Mouse (Mus musculus) CH12.LX (cell line): ENCODE measurements at regions not wholly inside any gene's neighbourhood (a gene's known extent, or its start where the extent isn't known, plus 50 kb on each side); places are given as distances from the start of the nearest gene placed in this dataset.

Source experiments
- DNase-seq: peaks from one replicate; pipeline ENCODE4 v3.0.0-alpha.2; 2013; ENCODE audit errors: extremely low read depth
- H3K27ac ChIP-seq: 2 replicates; pipeline ENCODE4 v1.5.1; 2012; ENCODE audit warnings: low read depth, mild to moderate bottlenecking, control low read depth, moderate library complexity; ENCODE audit not compliant: insufficient read depth
- H3K27me3 ChIP-seq: replicated peaks from 2 replicates; pipeline ENCODE3; 2012; ENCODE audit warnings: inconsistent platforms
- H3K36me3 ChIP-seq, 2 experiments: replicated peaks in 1 of 2; 2 replicates each; pipeline versions ENCODE3 to v1.6.1; 2012; ENCODE audit warnings: inconsistent platforms in 1 of 2, low read length in 1 of 2, mild to moderate bottlenecking in 1 of 2, mixed read lengths in 1 of 2, moderate library complexity in 1 of 2; ENCODE audit not compliant: control insufficient read depth in 1 of 2, insufficient read depth in 1 of 2
- H3K4me1 ChIP-seq, 2 experiments: 2 replicates each; pipeline ENCODE4 v1.6.1; 2012; ENCODE audit warnings: inconsistent platforms in 1 of 2, moderate library complexity in 1 of 2; ENCODE audit not compliant: insufficient read depth in 2 of 2, control insufficient read depth in 1 of 2
- H3K4me2 ChIP-seq: 2 replicates; pipeline ENCODE4 v1.6.1; 2012; ENCODE audit warnings: low read depth, mild to moderate bottlenecking, control low read depth; ENCODE audit not compliant: poor library complexity, insufficient read depth, severe bottlenecking
- H3K4me3 ChIP-seq, 3 experiments: fragments of 150-350 bp in 1 of 3; sonication (generic) in 1 of 3; replicated peaks in 1 of 3; 2 replicates each; pipeline versions ENCODE3 to v1.5.1; 2011 to 2012; ENCODE audit warnings: low read depth in 2 of 3, low read length in 2 of 3, mild to moderate bottlenecking in 2 of 3, moderate library complexity in 2 of 3, control low read depth in 1 of 3, improper control_type of control experiment in 1 of 3, inconsistent platforms in 1 of 3, mixed read lengths in 1 of 3; ENCODE audit not compliant: poor library complexity in 1 of 3
- H3K79me2 ChIP-seq: replicated peaks from 2 replicates; pipeline ENCODE4 v1.6.1; 2012; ENCODE audit warnings: mild to moderate bottlenecking, moderate library complexity; ENCODE audit not compliant: control insufficient read depth, poor library complexity, insufficient read depth, severe bottlenecking; ENCODE audit errors: extremely low read depth
- H3K9ac ChIP-seq: 2 replicates; pipeline ENCODE4 v1.6.1; 2012; ENCODE audit warnings: low read depth, mild to moderate bottlenecking, control low read depth, moderate library complexity; ENCODE audit not compliant: insufficient read depth
- H3K9me3 ChIP-seq: replicated peaks from 2 replicates; pipeline ENCODE3; 2012; ENCODE audit warnings: low read length, inconsistent platforms, mixed read lengths
- CTCF ChIP-seq, 2 experiments: IDR thresholded peaks in 1 of 2; conservative IDR thresholded peaks in 1 of 2; 2 replicates each; pipeline ENCODE4 v1.5.1; 2011 to 2012; ENCODE audit warnings: low read depth in 2 of 2, low read length in 2 of 2, improper control_type of control experiment in 1 of 2, inconsistent platforms in 1 of 2, mild to moderate bottlenecking in 1 of 2, moderate library complexity in 1 of 2
- EP300 ChIP-seq: IDR thresholded peaks from 2 replicates; pipeline ENCODE4 v1.6.1; 2011; ENCODE audit warnings: low read length, improper control_type of control experiment
- GABPA ChIP-seq: IDR thresholded peaks from 2 replicates; pipeline ENCODE4 v1.6.1; 2012; ENCODE audit warnings: low read depth, low read length, improper control_type of control experiment, inconsistent platforms; ENCODE audit not compliant: insufficient replicate concordance
- HCFC1 ChIP-seq: IDR thresholded peaks from 2 replicates; pipeline ENCODE4 v1.6.1; 2012; ENCODE audit warnings: low read depth, mild to moderate bottlenecking, inconsistent platforms, low read length, improper control_type of control experiment
- JUND ChIP-seq: conservative IDR thresholded peaks from 2 replicates; pipeline ENCODE4 v1.6.1; 2011; ENCODE audit warnings: low read depth, low read length, improper control_type of control experiment
- NELFE ChIP-seq: IDR thresholded peaks from 2 replicates; pipeline ENCODE4 v1.6.1; 2011; ENCODE audit warnings: low read depth, low read length, improper control_type of control experiment
- NRF1 ChIP-seq: IDR thresholded peaks from 2 replicates; pipeline ENCODE4 v1.6.1; 2014; ENCODE audit warnings: low read depth, mild to moderate bottlenecking, inconsistent platforms, low read length, improper control_type of control experiment, moderate library complexity
- PAX5 ChIP-seq: IDR thresholded peaks from 2 replicates; pipeline ENCODE4 v1.6.1; 2012; ENCODE audit warnings: low read length, inconsistent platforms, mixed read lengths
- POLR2AphosphoS2 ChIP-seq: IDR thresholded peaks from 2 replicates; pipeline ENCODE4 v1.6.1; 2011; ENCODE audit warnings: low read depth, low read length, improper control_type of control experiment
- RAD21 ChIP-seq: IDR thresholded peaks from 2 replicates; pipeline ENCODE4 v1.6.1; 2011; ENCODE audit warnings: low read depth, mild to moderate bottlenecking, low read length, improper control_type of control experiment, moderate library complexity
- RCOR1 ChIP-seq: conservative IDR thresholded peaks from 2 replicates; pipeline ENCODE4 v1.6.1; 2012; ENCODE audit warnings: low read depth, mild to moderate bottlenecking, inconsistent platforms, low read length, improper control_type of control experiment
- TBP ChIP-seq: conservative IDR thresholded peaks from 2 replicates; pipeline ENCODE4 v1.6.1; 2011; ENCODE audit warnings: low read depth, low read length, improper control_type of control experiment
- USF2 ChIP-seq: conservative IDR thresholded peaks from 2 replicates; pipeline ENCODE4 v1.6.1; 2011; ENCODE audit warnings: low read depth, low read length, improper control_type of control experiment
- ZC3H11A ChIP-seq: IDR thresholded peaks from 2 replicates; pipeline ENCODE4 v1.6.1; 2012; ENCODE audit warnings: low read depth, mild to moderate bottlenecking, inconsistent platforms, low read length, improper control_type of control experiment
- dilution Hi-C: fragments of 300-500 bp; cut with MboI; formaldehyde crosslinking; loops from 2 replicates; pipeline ENCODE4 v1.14.3; 2020; ENCODE audit warnings: low sequenced_read_pairs; ENCODE audit not compliant: extremely low pct_unique_long_range_greater_than_20kb, extremely low pct_ligation_motif_present
- in situ Hi-C: fragments of 300-500 bp; cut with MboI; formaldehyde crosslinking; loops from 3 replicates; pipeline ENCODE4 v1.14.3; 2019; ENCODE audit warnings: low sequenced_read_pairs, low pct_ligation_motif_present, low pct_unique_long_range_greater_than_20kb, mixed read lengths

DNA sequence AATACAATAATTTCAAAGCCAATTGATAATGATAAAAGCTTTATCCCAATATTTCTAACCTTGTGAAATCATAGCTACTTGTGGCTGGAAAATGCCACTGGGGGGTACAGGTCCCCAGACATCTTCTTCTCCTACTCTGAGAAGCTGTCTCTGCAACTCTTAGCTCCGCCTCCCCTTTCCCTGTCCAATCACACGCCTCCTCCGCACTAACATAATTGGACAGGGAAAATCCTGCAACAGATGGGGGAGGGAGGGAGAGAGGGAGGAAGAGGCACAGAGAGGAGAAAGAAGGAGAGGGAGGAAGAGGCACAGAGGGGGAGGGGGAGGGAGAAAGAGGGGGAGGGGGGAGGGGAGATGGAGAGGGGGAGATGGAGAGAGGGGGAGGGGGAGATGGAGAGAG is 73.3 kb downstream of the Gm11983 start:
- H3K36me3 ChIP-seq: no peaks in the 10 kb centered on the region
- H3K4me2 ChIP-seq: no peak overlapping the region
- no peaks in the 10 kb centered on the region for H3K9me3 ChIP-seq
- H3K4me3 ChIP-seq: no peak overlapping the region
- in situ Hi-C loops: loop anchor here (10.0 to 25.0 kb wide), 3 partner anchors 49 to 302 kb away; partner anchors contain the start of gene Ramp3
- TF ChIP-seq JUND: no peak
- no peak for TF ChIP-seq CTCF (conservative IDR thresholded peaks at IDR 0.05 in 1 of 2, IDR thresholded peaks at IDR 0.05 in 1 of 2; ENCODE audit: low read depth in 2 of 2, low read length in 2 of 2)
- TF ChIP-seq USF2: no peak
- TF ChIP-seq GABPA: no peak
- no peak for TF ChIP-seq RCOR1
- no peak for TF ChIP-seq NRF1
- TF ChIP-seq PAX5: no peak
- TF ChIP-seq EP300: no peak
- TF ChIP-seq HCFC1: no peak
- no peak overlapping the region for H3K27ac ChIP-seq
- no peaks in the 10 kb centered on the region for H3K79me2 ChIP-seq
- H3K9ac ChIP-seq: no peak overlapping the region
- dilution Hi-C loops: no loop called here
- no peaks in the 10 kb centered on the region; a peak in 1 of 4 replicates for H3K4me1 ChIP-seq
- DNase-seq: no peak
- peaks cover 87% of the 10 kb centered on the region for H3K27me3 ChIP-seq

DNA sequence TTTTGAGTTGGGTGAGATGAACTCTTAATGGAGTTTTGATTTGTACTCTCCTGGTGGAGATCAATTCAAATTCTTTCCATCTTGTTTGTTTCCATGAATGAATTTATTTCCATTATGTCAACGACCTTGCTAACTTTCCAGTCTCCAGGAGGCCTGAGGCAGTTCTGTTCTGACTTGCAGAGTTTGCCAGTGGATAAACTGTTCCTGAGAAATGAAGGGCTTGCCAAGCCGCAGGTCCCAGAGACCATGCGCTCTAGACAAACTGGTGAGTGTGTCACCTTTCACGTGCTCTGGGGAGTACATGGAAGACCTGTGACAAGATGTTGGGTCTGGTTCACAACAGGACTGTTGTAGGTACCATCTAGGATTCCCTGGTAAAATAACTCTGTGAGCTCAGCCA is 74.5 kb downstream of the Gm11983 start:
- no peak overlapping the region for H3K4me3 ChIP-seq
- no peak overlapping the region for H3K27ac ChIP-seq
- H3K9ac ChIP-seq: no peak overlapping the region
- no peaks in the 10 kb centered on the region for H3K79me2 ChIP-seq
- TF ChIP-seq NRF1: no peak
- no peak for TF ChIP-seq ZC3H11A
- no peak for TF ChIP-seq PAX5
- no peak for TF ChIP-seq RAD21
- TF ChIP-seq POLR2AphosphoS2: no peak
- TF ChIP-seq NELFE: no peak
- no peak for TF ChIP-seq TBP
- H3K27me3 ChIP-seq: peaks cover 76% of the 10 kb centered on the region
- no peak for DNase-seq
- H3K4me1 ChIP-seq: no peaks in the 10 kb centered on the region; a peak in 1 of 4 replicates
- H3K9me3 ChIP-seq: no peaks in the 10 kb centered on the region
- no peaks in the 10 kb centered on the region for H3K36me3 ChIP-seq
- in situ Hi-C loops (loop anchor here (10.0 to 25.0 kb wide), 3 partner anchors 48 to 301 kb away; partner anchors contain the start of gene Ramp3), dilution Hi-C loops (no loop called here)
- H3K4me2 ChIP-seq: no peak overlapping the region
